Mouse (Mus musculus) spleen, embryonic (tissue): ENCODE data around the gene Acvr2b.

ENCODE experiments used
- CTCF ChIA-PET: fragments of 350-600 bp; sonication (Branson Sonifier 250); formaldehyde crosslinking; loops from one replicate; lab custom pipeline; 2022; lab: Charles Lee

Gene Acvr2b

GRCm38 (mm10) chr9:119407884-119408283, 6.0 kb downstream of the Acvr2b start:
- CTCF ChIA-PET: no interaction called here

GRCm38 (mm10) chr9:119408898-119409664, 7.2 kb downstream of the Acvr2b start:
- CTCF ChIA-PET: no interaction called here

- CTCF ChIA-PET: no interaction called here
Measured at GRCm38 (mm10) chr9:119409864-119410263, 7.9 kb downstream of the Acvr2b start.

- CTCF ChIA-PET: no interaction called here
Measured at GRCm38 (mm10) chr9:119418025-119418424, 16.1 kb downstream of the Acvr2b start.

GRCm38 (mm10) chr9:119419852-119420438, 18.0 kb downstream of the Acvr2b start:
- CTCF ChIA-PET: no interaction called here

- CTCF ChIA-PET: no interaction called here
Measured at GRCm38 (mm10) chr9:119425217-119425975, 23.5 kb downstream of the Acvr2b start.

GRCm38 (mm10) chr9:119425976-119426415, 24.1 kb downstream of the Acvr2b start:
- CTCF ChIA-PET: no interaction called here

GRCm38 (mm10) chr9:119426483-119426882, 24.6 kb downstream of the Acvr2b start:
- CTCF ChIA-PET: no interaction called here

- CTCF ChIA-PET: no interaction called here
Measured at GRCm38 (mm10) chr9:119430311-119430710, 28.4 kb downstream of the Acvr2b start.

GRCm38 (mm10) chr9:119435855-119436254, 33.9 kb downstream of the Acvr2b start:
- CTCF ChIA-PET: no interaction called here

- CTCF ChIA-PET: no interaction called here
Measured at GRCm38 (mm10) chr9:119438065-119438464, 36.1 kb downstream of the Acvr2b start.

- CTCF ChIA-PET: no interaction called here
Measured at GRCm38 (mm10) chr9:119438498-119439000, 36.6 kb downstream of the Acvr2b start.

- CTCF ChIA-PET: no interaction called here
Measured at GRCm38 (mm10) chr9:119444738-119445429, 43.0 kb downstream of the Acvr2b start, which contains the start of gene Exog. Gene Exog (plus strand): TSS chr9:119444943.

- CTCF ChIA-PET: no interaction called here
Measured at GRCm38 (mm10) chr9:119445737-119446136, 43.8 kb downstream of the Acvr2b start.

- CTCF ChIA-PET: no interaction called here
Measured at GRCm38 (mm10) chr9:119455967-119456366, 54.0 kb downstream of the Acvr2b start.

GRCm38 (mm10) chr9:119457122-119457521, 55.2 kb downstream of the Acvr2b start:
- CTCF ChIA-PET: no interaction called here

- CTCF ChIA-PET: no interaction called here
Measured at GRCm38 (mm10) chr9:119460410-119460809, 58.5 kb downstream of the Acvr2b start.

GRCm38 (mm10) chr9:119465056-119465455, 63.1 kb downstream of the Acvr2b start:
- CTCF ChIA-PET: no interaction called here

- CTCF ChIA-PET: no interaction called here
Measured at GRCm38 (mm10) chr9:119465595-119465994, 63.7 kb downstream of the Acvr2b start.

GRCm38 (mm10) chr9:119469691-119470353, 67.9 kb downstream of the Acvr2b start:
- CTCF ChIA-PET: no interaction called here

GRCm38 (mm10) chr9:119472412-119472918, 70.5 kb downstream of the Acvr2b start:
- CTCF ChIA-PET: no interaction called here
